Mouse (Mus musculus) megakaryocyte, embryonic 14.5 days (primary cell): ENCODE data around the gene Mapk1. TPM values are rescaled to one million over a fixed set of nuclear protein-coding genes. Genes with fewer than 3 reads are reported as not detected.

Source experiments
- H3K27me3 ChIP-seq: replicated peaks from 2 replicates; pipeline ENCODE3; 2012; ENCODE audit warnings: inconsistent platforms
- H3K36me3 ChIP-seq: replicated peaks from 2 replicates; pipeline ENCODE3; 2012; ENCODE audit warnings: low read length, inconsistent platforms, mixed read lengths
- H3K4me1 ChIP-seq: 2 replicates; pipeline ENCODE4 v1.6.1; 2012; ENCODE audit warnings: inconsistent platforms
- H3K4me3 ChIP-seq: replicated peaks from 2 replicates; pipeline ENCODE3; 2012; ENCODE audit warnings: moderate library complexity, mild to moderate bottlenecking, inconsistent platforms
- H3K9me3 ChIP-seq: 2 replicates; pipeline ENCODE4 v1.6.1; 2012; ENCODE audit warnings: inconsistent platforms
- FLI1 ChIP-seq: IDR thresholded peaks from 2 replicates; pipeline ENCODE4 v1.6.1; 2012; ENCODE audit warnings: low read length, inconsistent platforms, mixed read lengths
- GATA1 ChIP-seq: IDR thresholded peaks from 3 replicates; pipeline ENCODE4 v1.6.1; 2012; ENCODE audit warnings: mixed read lengths, low read length, inconsistent platforms, borderline replicate concordance
- polyA plus RNA-seq: library from polyadenylated mRNA; stranded (reverse); fragments of >175 nt; gene quantifications from 2 replicates; pipeline ENCODE4 v1.2.3, GENCODE M21; 2012; ENCODE audit warnings: low replicate concordance; ENCODE audit not compliant: insufficient read depth

The Mapk1 gene
- polyA plus RNA-seq, 1 experiment: 17.1 TPM

DNA sequence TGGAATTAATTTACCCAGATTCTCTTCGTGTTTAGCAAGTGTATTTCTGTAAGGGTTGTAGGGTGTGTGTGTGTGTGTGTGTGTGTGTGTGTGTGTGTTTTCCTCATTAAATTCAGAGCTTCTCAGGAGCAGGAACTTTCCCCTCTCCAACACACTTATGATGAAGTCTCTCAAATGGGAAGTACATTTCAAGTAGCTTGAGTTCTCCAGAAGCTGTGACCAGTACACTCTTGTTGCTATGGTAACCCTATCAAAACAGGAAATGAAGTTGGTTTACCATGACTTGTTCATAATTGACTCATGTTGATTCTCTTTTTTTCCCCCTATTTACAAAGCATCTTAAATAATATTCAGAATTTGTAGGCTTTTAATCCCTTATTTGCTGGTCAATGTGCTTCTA lies 29.4 kb downstream of the Mapk1 start:
- Histone ChIP-seq H3K27me3 (no peaks in the 10 kb centered on the region), H3K9me3 (no peaks in the 10 kb centered on the region), H3K36me3 (peaks cover 54% of the 10 kb centered on the region), H3K4me1 (peaks cover 57% of the 10 kb centered on the region), H3K4me3 (no peak overlapping the region)
- TF ChIP-seq FLI1: no peak

GRCm38 (mm10) chr16:17015111-17015852 lies 32.1 kb downstream of the Mapk1 start:
- H3K36me3 ChIP-seq: peaks cover 66% of the 10 kb centered on the region
- TF ChIP-seq GATA1: no peak
- TF ChIP-seq FLI1: no peak
- no peaks in the 10 kb centered on the region for H3K9me3 ChIP-seq
- peaks cover 51% of the 10 kb centered on the region for H3K4me1 ChIP-seq
- no peak overlapping the region for H3K4me3 ChIP-seq
- no peaks in the 10 kb centered on the region for H3K27me3 ChIP-seq

DNA sequence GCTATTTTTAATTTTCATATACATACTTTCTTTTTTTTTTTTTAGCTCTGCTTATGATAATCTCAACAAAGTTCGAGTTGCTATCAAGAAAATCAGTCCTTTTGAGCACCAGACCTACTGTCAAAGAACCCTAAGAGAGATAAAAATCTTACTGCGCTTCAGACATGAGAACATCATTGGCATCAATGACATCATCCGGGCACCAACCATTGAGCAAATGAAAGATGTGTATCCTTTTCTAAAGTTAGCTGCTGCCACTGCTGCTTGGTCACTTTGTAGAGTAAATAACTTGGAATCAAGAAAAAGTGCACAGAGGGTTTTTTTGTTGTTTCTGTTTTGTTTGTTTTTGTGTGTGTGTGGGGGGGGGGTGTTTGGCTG lies 32.7 kb downstream of the Mapk1 start:
- H3K4me1 ChIP-seq: peaks cover 51% of the 10 kb centered on the region
- H3K36me3 ChIP-seq: peaks cover 71% of the 10 kb centered on the region
- H3K27me3 ChIP-seq: no peaks in the 10 kb centered on the region
- no peaks in the 10 kb centered on the region for H3K9me3 ChIP-seq
- no peak for TF ChIP-seq FLI1
- no peak for TF ChIP-seq GATA1
- H3K4me3 ChIP-seq: no peak overlapping the region

GRCm38 (mm10) chr16:17018071-17018470 lies 34.9 kb downstream of the Mapk1 start:
- Histone ChIP-seq H3K36me3 (peaks cover 87% of the 10 kb centered on the region), H3K9me3 (no peaks in the 10 kb centered on the region), H3K4me1 (peaks cover 31% of the 10 kb centered on the region), H3K27me3 (no peaks in the 10 kb centered on the region), H3K4me3 (no peak overlapping the region)
- TF ChIP-seq FLI1 (no peak), GATA1 (no peak)

DNA sequence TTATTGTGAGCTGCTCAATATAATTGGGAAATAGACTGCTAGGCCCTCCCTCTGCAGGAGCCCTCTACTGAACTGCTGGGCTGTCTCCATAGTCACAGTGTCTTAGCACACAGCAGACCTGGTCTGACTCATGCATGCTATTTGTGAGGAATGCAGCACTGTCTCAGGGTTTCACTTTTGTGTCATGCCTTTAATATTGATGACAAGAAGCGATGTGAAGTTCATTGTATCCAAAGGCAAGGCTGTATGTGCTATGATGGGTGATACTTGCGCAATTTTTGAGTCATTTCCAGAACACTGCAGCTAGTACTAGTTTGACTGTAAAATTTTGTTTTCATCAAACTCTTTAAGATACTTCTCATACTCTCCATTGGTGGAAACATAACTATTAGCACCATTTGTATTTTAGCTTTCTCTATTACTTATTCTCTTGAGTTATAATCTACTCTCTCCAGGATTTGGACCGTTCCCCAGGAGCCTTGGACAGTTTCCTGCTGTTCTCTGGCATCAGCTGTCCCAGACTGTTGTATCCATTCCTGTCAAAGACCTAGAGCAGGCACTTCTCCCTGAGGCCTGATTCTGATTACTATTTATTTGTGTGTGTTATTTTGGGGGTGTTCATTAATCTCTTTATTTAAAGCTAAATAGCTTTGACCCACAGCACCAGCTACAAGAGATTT lies 41.4 kb downstream of the Mapk1 start:
- Histone ChIP-seq H3K36me3 (peaks cover 98% of the 10 kb centered on the region), H3K27me3 (no peaks in the 10 kb centered on the region), H3K4me1 (peaks cover 9% of the 10 kb centered on the region), H3K9me3 (no peaks in the 10 kb centered on the region), H3K4me3 (no peak overlapping the region)
- TF ChIP-seq GATA1 (no peak), FLI1 (no peak)

GRCm38 (mm10) chr16:17029971-17030695 lies 47.0 kb downstream of the Mapk1 start:
- no peaks in the 10 kb centered on the region for H3K9me3 ChIP-seq
- H3K27me3 ChIP-seq: no peaks in the 10 kb centered on the region
- H3K36me3 ChIP-seq: peaks cover 95% of the 10 kb centered on the region
- H3K4me1 ChIP-seq: peaks cover 4% of the 10 kb centered on the region; the same call in 1 of the 2 replicates
- H3K4me3 ChIP-seq: no peak overlapping the region
- TF ChIP-seq GATA1 (no peak), FLI1 (no peak)

- H3K4me1 ChIP-seq: peaks cover 4% of the 10 kb centered on the region; the same call in 1 of the 2 replicates
- peaks cover 95% of the 10 kb centered on the region for H3K36me3 ChIP-seq
- no peaks in the 10 kb centered on the region for H3K27me3 ChIP-seq
- H3K9me3 ChIP-seq: no peaks in the 10 kb centered on the region
- TF ChIP-seq FLI1 (no peak), GATA1 (no peak)
- H3K4me3 ChIP-seq: no peak overlapping the region
These were observed 50.6 kb downstream of the Mapk1 start for GRCm38 (mm10) chr16:17033754-17034153.

DNA sequence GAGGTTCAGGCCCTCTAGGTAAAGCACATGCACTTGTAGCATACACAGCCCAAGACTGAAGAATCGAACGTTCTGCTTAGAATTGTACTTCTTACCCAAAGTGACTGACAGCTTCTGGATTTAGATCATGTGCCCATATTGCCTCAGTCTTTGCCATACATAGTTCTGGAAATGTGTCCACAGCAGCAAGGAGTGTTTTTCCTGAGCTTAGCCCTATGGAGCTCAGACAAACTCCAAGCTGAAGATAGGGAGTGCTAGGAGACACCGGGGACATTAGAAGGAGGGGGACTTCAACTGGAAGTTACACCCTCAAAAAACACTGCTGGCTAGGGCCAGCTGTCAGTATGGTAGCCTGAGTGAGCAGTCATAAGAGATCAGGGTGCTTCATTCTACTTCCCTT lies 57.5 kb downstream of the Mapk1 start:
- no peak overlapping the region for H3K4me3 ChIP-seq
- no peaks in the 10 kb centered on the region for H3K27me3 ChIP-seq
- no peak for TF ChIP-seq FLI1
- no peak for TF ChIP-seq GATA1
- peaks cover 99% of the 10 kb centered on the region for H3K36me3 ChIP-seq
- no peaks in the 10 kb centered on the region for H3K9me3 ChIP-seq
- H3K4me1 ChIP-seq: no peaks in the 10 kb centered on the region; the same call in 1 of the 2 replicates

DNA sequence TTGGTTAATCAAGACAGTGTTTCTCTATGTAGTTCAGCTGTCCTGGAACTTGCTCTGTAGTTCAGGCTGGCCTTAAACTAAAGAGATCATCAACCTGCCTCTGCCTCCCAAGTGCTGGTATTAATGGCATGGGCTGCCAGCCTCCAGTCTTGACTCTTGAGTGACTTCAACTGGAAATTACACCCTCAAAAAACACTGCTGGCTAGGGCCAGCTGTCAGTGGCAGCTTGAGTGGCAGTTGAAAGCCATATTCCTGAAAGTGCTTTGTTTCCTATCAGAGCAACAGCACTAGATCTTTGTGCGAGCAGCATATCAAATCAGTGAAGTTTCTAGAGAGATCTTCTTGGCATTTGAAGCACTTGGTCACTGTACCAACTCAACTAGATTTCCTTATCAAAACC lies 58.2 kb downstream of the Mapk1 start:
- peaks cover 99% of the 10 kb centered on the region for H3K36me3 ChIP-seq
- H3K4me3 ChIP-seq: no peak overlapping the region
- H3K27me3 ChIP-seq: no peaks in the 10 kb centered on the region
- no peaks in the 10 kb centered on the region for H3K9me3 ChIP-seq
- no peaks in the 10 kb centered on the region; the same call in 1 of the 2 replicates for H3K4me1 ChIP-seq
- TF ChIP-seq GATA1: no peak
- no peak for TF ChIP-seq FLI1

- peaks cover 96% of the 10 kb centered on the region for H3K36me3 ChIP-seq
These were observed 61.1 kb downstream of the Mapk1 start for GRCm38 (mm10) chr16:17044320-17044719.

More at GRCm38 (mm10) chr16:17044320-17044719, 61.1 kb downstream of the Mapk1 start:
- TF ChIP-seq FLI1 (no peak), GATA1 (no peak)
- no peaks in the 10 kb centered on the region for H3K9me3 ChIP-seq
- no peak overlapping the region for H3K4me3 ChIP-seq
- no peaks in the 10 kb centered on the region for H3K27me3 ChIP-seq
- no peaks in the 10 kb centered on the region; the same call in 1 of the 2 replicates for H3K4me1 ChIP-seq
